Mouse (Mus musculus) kidney, adult 2 months (tissue): ENCODE data around the gene Saysd1. TPM values are rescaled to one million over a fixed set of nuclear protein-coding genes. Genes with fewer than 3 reads are reported as not detected.

ENCODE experiments used
- DNase-seq: peaks from one replicate; pipeline ENCODE4 v3.0.0; 2021
- H3K27ac ChIP-seq: fragments of 200-500 bp; 2 replicates; pipeline ENCODE4 v1.5.1; 2012; ENCODE audit warnings: low read depth, low read length, control low read depth, inconsistent platforms; ENCODE audit not compliant: insufficient read depth
- H3K27me3 ChIP-seq: fragments of 200-500 bp; replicated peaks from 2 replicates; pipeline ENCODE4 v1.6.1; 2012; ENCODE audit warnings: mild to moderate bottlenecking, moderate library complexity, low read length, inconsistent platforms; ENCODE audit not compliant: control insufficient read depth, insufficient read depth
- H3K36me3 ChIP-seq: fragments of 200-500 bp; 2 replicates; pipeline ENCODE4 v1.6.1; 2012; ENCODE audit warnings: mild to moderate bottlenecking, moderate library complexity, low read length, inconsistent platforms; ENCODE audit not compliant: control insufficient read depth, insufficient read depth
- H3K4me1 ChIP-seq: fragments of 200-500 bp; 2 replicates; pipeline ENCODE4 v1.6.1; 2011; ENCODE audit warnings: low read length; ENCODE audit not compliant: control insufficient read depth, insufficient read depth
- H3K4me3 ChIP-seq: fragments of 200-500 bp; 2 replicates; pipeline ENCODE4 v1.5.1; 2011; ENCODE audit warnings: mild to moderate bottlenecking, low read depth, low read length, control low read depth; ENCODE audit not compliant: insufficient read depth
- CTCF ChIP-seq: fragments of 200-500 bp; conservative IDR thresholded peaks from 2 replicates; pipeline ENCODE4 v1.5.1; 2011; ENCODE audit warnings: low read depth, mild to moderate bottlenecking, control low read depth, low read length, moderate library complexity, mixed read lengths; ENCODE audit not compliant: insufficient read depth, insufficient read length
- POLR2A ChIP-seq: fragments of 200-500 bp; IDR thresholded peaks from one replicate; pipeline ENCODE4 v1.6.1; 2011; ENCODE audit warnings: low read depth, low read length, control low read depth
- WGBS: fragments of 180-500 bp; shearing (Covaris S2); methylation state at CpG from one replicate; pipeline ENCODE4 v1.1.7; 2018; 5-methylcytosine and 5-hydroxymethylcytosine counted together
- polyA plus RNA-seq: library from polyadenylated mRNA; depleted of rRNA; stranded (reverse); fragments of >200 nt; gene quantifications from 2 replicates; pipeline ENCODE4 v1.2.3, GENCODE M21; 2012

Gene Saysd1
- polyA plus RNA-seq, 1 experiment = 11.4 TPM

GRCm38 (mm10) chr14:20165413-20165812 is 27.1 kb upstream of the Saysd1 start:
- Histone ChIP-seq H3K4me1 (peaks cover 69% of the 10 kb centered on the region), H3K27ac (peak overlapping the region; percentile 51), H3K27me3 (no peaks in the 10 kb centered on the region), H3K4me3 (no peak overlapping the region), H3K36me3 (peaks cover 1% of the 10 kb centered on the region; the same call in 1 of the 2 replicates)
- WGBS = 32% methylated on average over 1 of the region's 1 CpGs
- peak; percentile 90 for DNase-seq
- TF ChIP-seq CTCF (no peak), POLR2A (no peak)

GRCm38 (mm10) chr14:20164438-20164837 is 26.1 kb upstream of the Saysd1 start:
- peak overlapping the region; percentile 64 for H3K27ac ChIP-seq
- peaks cover 79% of the 10 kb centered on the region for H3K4me1 ChIP-seq
- no peaks in the 10 kb centered on the region for H3K27me3 ChIP-seq
- H3K4me3 ChIP-seq = no peak overlapping the region
- 55% methylated on average over 7 of the region's 7 CpGs for WGBS
- H3K36me3 ChIP-seq = peaks cover 1% of the 10 kb centered on the region; the same call in 1 of the 2 replicates
- DNase-seq = peak; percentile 60
- no peak for TF ChIP-seq POLR2A
- TF ChIP-seq CTCF = no peak

GRCm38 (mm10) chr14:20162686-20163085 is 24.4 kb upstream of the Saysd1 start:
- Histone ChIP-seq H3K4me1 (peaks cover 74% of the 10 kb centered on the region), H3K27ac (peak overlapping the region; percentile 71), H3K4me3 (no peak overlapping the region), H3K36me3 (peaks cover 1% of the 10 kb centered on the region; the same call in 1 of the 2 replicates), H3K27me3 (no peaks in the 10 kb centered on the region)
- TF ChIP-seq POLR2A = no peak
- TF ChIP-seq CTCF = no peak
- peak; percentile 78 for DNase-seq
- WGBS = 39% methylated on average over 6 of the region's 6 CpGs

GRCm38 (mm10) chr14:20158727-20159681 is 20.7 kb upstream of the Saysd1 start:
- Histone ChIP-seq H3K36me3 (no peaks in the 10 kb centered on the region), H3K27ac (peak overlapping the region; percentile 74; the same call in 1 of the 2 replicates), H3K4me1 (peaks cover 66% of the 10 kb centered on the region), H3K27me3 (no peaks in the 10 kb centered on the region), H3K4me3 (no peak overlapping the region)
- TF ChIP-seq POLR2A (no peak), CTCF (no peak)
- DNase-seq = peak; percentile 83
- WGBS = 20% methylated on average over 8 of the region's 8 CpGs

- Histone ChIP-seq H3K4me1 (peaks cover 59% of the 10 kb centered on the region), H3K36me3 (no peaks in the 10 kb centered on the region), H3K27ac (no peak overlapping the region), H3K4me3 (no peak overlapping the region), H3K27me3 (no peaks in the 10 kb centered on the region)
- TF ChIP-seq CTCF = no peak
- no peak for TF ChIP-seq POLR2A
- peak; percentile 60 for DNase-seq
- 62% methylated on average over 10 of the region's 10 CpGs for WGBS
Observed at GRCm38 (mm10) chr14:20157595-20157994, 19.3 kb upstream of the Saysd1 start.

- Histone ChIP-seq H3K4me1 (peaks cover 52% of the 10 kb centered on the region), H3K4me3 (no peak overlapping the region), H3K27me3 (no peaks in the 10 kb centered on the region), H3K36me3 (no peaks in the 10 kb centered on the region; the same call in 1 of the 2 replicates), H3K27ac (peak overlapping the region; percentile 11; the same call in 1 of the 2 replicates)
- 52% methylated on average over 10 of the region's 10 CpGs for WGBS
- TF ChIP-seq CTCF (no peak), POLR2A (no peak)
- no peak for DNase-seq
Observed at GRCm38 (mm10) chr14:20155718-20156117, 17.4 kb upstream of the Saysd1 start.

- peak overlapping the region; percentile 21; the same call in 1 of the 2 replicates for H3K27ac ChIP-seq
- 53% methylated on average over 4 of the region's 4 CpGs for WGBS
- peaks cover 53% of the 10 kb centered on the region for H3K4me1 ChIP-seq
- no peak overlapping the region for H3K4me3 ChIP-seq
- H3K36me3 ChIP-seq = no peaks in the 10 kb centered on the region; the same call in 1 of the 2 replicates
- DNase-seq = no peak
- no peak for TF ChIP-seq CTCF
- TF ChIP-seq POLR2A = no peak
- no peaks in the 10 kb centered on the region for H3K27me3 ChIP-seq
Observed at GRCm38 (mm10) chr14:20154937-20155336, 16.6 kb upstream of the Saysd1 start.
